Mouse (Mus musculus) liver, embryonic 16.5 days (tissue): ENCODE data around the gene Map2k5. TPM values are rescaled to one million over a fixed set of nuclear protein-coding genes. Genes with fewer than 3 reads are reported as not detected.

Experiments used
- ATAC-seq: fragments of 200-750 bp; cut with Nextera tagmentation; 2 replicates; pipeline ENCODE4 v1.8.0; 2017; ENCODE audit warnings: low read depth, mild to moderate bottlenecking, moderate number of reproducible peaks, moderate library complexity
- H3K27ac ChIP-seq: fragments of 300-500 bp; sonication (generic); 2 replicates; pipeline ENCODE4 v1.5.1; 2014; ENCODE audit warnings: mild to moderate bottlenecking, low read length
- H3K27me3 ChIP-seq: fragments of 300-500 bp; sonication (generic); 2 replicates; pipeline ENCODE4 v1.6.1; 2014; ENCODE audit warnings: low read depth, low read length, mixed read lengths; ENCODE audit not compliant: control insufficient read depth, insufficient read depth
- H3K36me3 ChIP-seq: fragments of 300-500 bp; sonication (generic); 2 replicates; pipeline ENCODE4 v1.6.1; 2014; ENCODE audit warnings: mild to moderate bottlenecking; ENCODE audit not compliant: control insufficient read depth, insufficient read depth
- H3K4me1 ChIP-seq: fragments of 300-500 bp; sonication (generic); 2 replicates; pipeline ENCODE4 v1.6.1; 2014; ENCODE audit warnings: low read depth, low read length, mixed read lengths; ENCODE audit not compliant: control insufficient read depth
- H3K4me2 ChIP-seq: fragments of 300-500 bp; sonication (generic); 2 replicates; pipeline ENCODE4 v1.6.1; 2014; ENCODE audit warnings: low read depth, low read length, mixed read lengths
- H3K4me3 ChIP-seq: fragments of 300-500 bp; sonication (generic); 2 replicates; pipeline ENCODE4 v1.5.1; 2014; ENCODE audit warnings: low read depth, mild to moderate bottlenecking, low read length
- H3K9ac ChIP-seq: fragments of 300-500 bp; sonication (generic); 2 replicates; pipeline ENCODE4 v1.6.1; 2014; ENCODE audit warnings: low read depth, low read length
- H3K9me3 ChIP-seq: fragments of 300-500 bp; sonication (generic); replicated peaks from 2 replicates; pipeline ENCODE4 v1.6.1; 2016; ENCODE audit warnings: low read length; ENCODE audit not compliant: control insufficient read depth
- WGBS: fragments of 180-500 bp; shearing (Covaris S2); extraction: QIAGEN DNeasy Blood & Tissue Kit; methylation state at CpG from one replicate; pipeline ENCODE4 v1.1.7; 2014; ENCODE audit not compliant: insufficient replicate concordance; 5-methylcytosine and 5-hydroxymethylcytosine counted together
- polyA plus RNA-seq: library from polyadenylated mRNA; unstranded; fragments of >200 nt; fragmentation: Nextera tagmentation; extraction: Ambion mirVana; gene quantifications from 2 replicates; pipeline ENCODE4 v1.2.1, GENCODE M21; 2015

The Map2k5 gene
- polyA plus RNA-seq, 1 experiment from 2014 or later: 7.7 TPM

- ATAC-seq: no peak
- Histone ChIP-seq H3K9ac (no peak overlapping the region), H3K27me3 (no peaks in the 10 kb centered on the region)
Observed at GRCm38 (mm10) chr9:63382761-63383160, 5.1 kb upstream of the Map2k5 start.

GRCm38 (mm10) chr9:63380326-63380725, 2.6 kb upstream of the Map2k5 start:
- H3K36me3 ChIP-seq: no peaks in the 10 kb centered on the region
- peaks cover 17% of the 10 kb centered on the region for H3K4me1 ChIP-seq
- H3K9ac ChIP-seq: no peak overlapping the region
- no peak overlapping the region for H3K4me2 ChIP-seq
- no peaks in the 10 kb centered on the region for H3K27me3 ChIP-seq
- H3K27ac ChIP-seq: no peak overlapping the region
- no peak for ATAC-seq
- WGBS: 73% methylated on average over 3 of the region's 3 CpGs
- H3K4me3 ChIP-seq: no peak overlapping the region
- no peaks in the 10 kb centered on the region for H3K9me3 ChIP-seq

More at GRCm38 (mm10) chr9:63382761-63383160, 5.1 kb upstream of the Map2k5 start:
- H3K4me3 ChIP-seq: no peak overlapping the region
- H3K4me1 ChIP-seq: peaks cover 7% of the 10 kb centered on the region
- no peak overlapping the region for H3K4me2 ChIP-seq
- H3K9me3 ChIP-seq: no peaks in the 10 kb centered on the region
- H3K27ac ChIP-seq: no peak overlapping the region
- 55% methylated on average over 4 of the region's 4 CpGs for WGBS
- H3K36me3 ChIP-seq: no peaks in the 10 kb centered on the region

- Histone ChIP-seq H3K36me3 (no peaks in the 10 kb centered on the region), H3K4me1 (peaks cover 14% of the 10 kb centered on the region), H3K27ac (peak overlapping the region; percentile 79), H3K4me3 (peak overlapping the region; percentile 81), H3K9me3 (no peaks in the 10 kb centered on the region), H3K4me2 (peak overlapping the region; percentile 69), H3K9ac (peak overlapping the region; percentile 83), H3K27me3 (no peaks in the 10 kb centered on the region)
- ATAC-seq: no peak
- WGBS: 13% methylated on average over 8 of the region's 8 CpGs
Observed at GRCm38 (mm10) chr9:63378174-63378573, 472 bp upstream of the Map2k5 start.

- WGBS: 22% methylated on average over 2 of the region's 2 CpGs
- ATAC-seq: no peak
- Histone ChIP-seq H3K9me3 (no peaks in the 10 kb centered on the region), H3K36me3 (no peaks in the 10 kb centered on the region), H3K27ac (no peak overlapping the region), H3K4me3 (no peak overlapping the region), H3K27me3 (no peaks in the 10 kb centered on the region), H3K4me1 (peaks cover 10% of the 10 kb centered on the region), H3K9ac (no peak overlapping the region), H3K4me2 (no peak overlapping the region)
Observed at GRCm38 (mm10) chr9:63373315-63373714, 4.4 kb downstream of the Map2k5 start.

- 76% methylated on average over 8 of the region's 8 CpGs for WGBS
- no peaks in the 10 kb centered on the region for H3K27me3 ChIP-seq
- ATAC-seq: no peak
Observed at GRCm38 (mm10) chr9:63372541-63372940, 5.2 kb downstream of the Map2k5 start.

GRCm38 (mm10) chr9:63360410-63360809, 17.3 kb downstream of the Map2k5 start:
- no peaks in the 10 kb centered on the region for H3K27me3 ChIP-seq
- 56% methylated on average over 3 of the region's 3 CpGs for WGBS
- no peak overlapping the region for H3K27ac ChIP-seq
- no peak for ATAC-seq
- no peak overlapping the region for H3K4me3 ChIP-seq
- H3K9ac ChIP-seq: no peak overlapping the region
- no peaks in the 10 kb centered on the region for H3K9me3 ChIP-seq
- no peaks in the 10 kb centered on the region for H3K4me1 ChIP-seq
- no peak overlapping the region for H3K4me2 ChIP-seq
- H3K36me3 ChIP-seq: peaks cover 5% of the 10 kb centered on the region; the same call in 1 of the 2 replicates

More at GRCm38 (mm10) chr9:63372541-63372940, 5.2 kb downstream of the Map2k5 start:
- Histone ChIP-seq H3K4me1 (peaks cover 10% of the 10 kb centered on the region), H3K27ac (no peak overlapping the region), H3K4me3 (no peak overlapping the region), H3K4me2 (no peak overlapping the region), H3K9me3 (no peaks in the 10 kb centered on the region), H3K36me3 (no peaks in the 10 kb centered on the region), H3K9ac (no peak overlapping the region)

GRCm38 (mm10) chr9:63359016-63359415, 18.7 kb downstream of the Map2k5 start:
- H3K9ac ChIP-seq: no peak overlapping the region
- H3K4me3 ChIP-seq: no peak overlapping the region
- H3K36me3 ChIP-seq: no peaks in the 10 kb centered on the region
- WGBS: 67% methylated on average over 5 of the region's 5 CpGs
- no peak overlapping the region for H3K4me2 ChIP-seq
- H3K9me3 ChIP-seq: no peaks in the 10 kb centered on the region
- H3K27ac ChIP-seq: no peak overlapping the region
- no peak for ATAC-seq
- no peaks in the 10 kb centered on the region for H3K27me3 ChIP-seq
- H3K4me1 ChIP-seq: no peaks in the 10 kb centered on the region

- Histone ChIP-seq H3K27me3 (no peaks in the 10 kb centered on the region), H3K36me3 (no peaks in the 10 kb centered on the region), H3K4me3 (no peak overlapping the region), H3K9me3 (no peaks in the 10 kb centered on the region), H3K9ac (no peak overlapping the region), H3K27ac (no peak overlapping the region), H3K4me1 (no peaks in the 10 kb centered on the region), H3K4me2 (no peak overlapping the region)
- WGBS: 69% methylated on average over 4 of the region's 4 CpGs
- no peak for ATAC-seq
Observed at GRCm38 (mm10) chr9:63356721-63357120, 21.0 kb downstream of the Map2k5 start.

GRCm38 (mm10) chr9:63356278-63356677, 21.4 kb downstream of the Map2k5 start:
- no peaks in the 10 kb centered on the region for H3K36me3 ChIP-seq
- H3K4me2 ChIP-seq: no peak overlapping the region
- H3K9ac ChIP-seq: no peak overlapping the region
- no peaks in the 10 kb centered on the region for H3K27me3 ChIP-seq
- no peak overlapping the region for H3K4me3 ChIP-seq
- no peak for ATAC-seq
- no peaks in the 10 kb centered on the region for H3K9me3 ChIP-seq
- WGBS: 76% methylated on average over 9 of the region's 9 CpGs
- no peak overlapping the region for H3K27ac ChIP-seq
- H3K4me1 ChIP-seq: no peaks in the 10 kb centered on the region
